Comparison of ENCODE assay signal across 12 mouse cellular contexts in the genomic region with DNA sequence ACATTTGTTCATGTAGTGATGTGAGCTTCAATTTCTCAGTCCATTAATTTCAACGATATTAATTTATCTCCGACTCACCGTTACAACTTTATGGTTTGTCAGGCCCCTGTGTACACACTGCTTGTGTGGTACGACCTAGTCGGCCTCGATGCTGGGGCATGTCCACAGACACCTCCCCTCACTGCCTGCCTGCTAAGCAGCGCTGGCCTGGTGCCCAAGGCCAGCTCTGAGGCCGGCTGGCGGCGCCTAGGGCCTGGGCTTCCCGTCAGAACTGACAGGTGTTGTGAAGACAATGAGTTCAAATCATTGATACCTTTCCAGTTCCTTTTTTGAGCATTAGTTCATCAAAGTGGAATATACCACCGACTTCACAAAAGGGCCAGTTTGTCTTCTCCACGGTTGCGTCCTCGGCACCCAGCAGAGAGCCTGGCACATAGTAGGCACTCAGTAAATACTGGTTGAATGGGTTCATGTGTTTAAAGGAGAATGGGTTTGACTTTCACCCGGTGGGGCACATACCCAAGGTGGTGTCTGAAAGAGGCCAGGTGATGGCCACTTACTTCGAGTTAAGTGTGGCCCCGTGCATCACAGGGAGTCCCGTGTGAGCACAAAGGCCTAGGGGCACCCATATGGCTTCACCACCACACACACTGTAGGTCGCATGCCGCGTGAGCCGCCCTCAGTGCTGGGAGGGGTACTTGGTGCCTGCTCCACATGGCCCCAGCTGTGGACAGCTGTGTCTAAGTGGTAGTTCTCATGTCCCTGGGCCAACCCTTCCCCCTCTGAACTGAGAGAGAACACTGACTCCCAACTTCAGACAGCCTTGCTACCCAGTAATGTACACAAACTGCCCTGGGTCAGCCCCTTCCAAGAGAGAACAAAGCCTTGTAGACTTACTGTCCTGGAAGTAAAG.
DNase-seq lines count a peak whose midpoint lies in the region; ATAC-seq and TF ChIP-seq lines count a peak whose summit lies in the region.
"Had no signal": no experiment of that assay in that cellular context is flagged by ENCODE, and none has a peak within 500 bp of the region (broad histone marks: within the 10 kb centered on the region; RNA-seq: fewer than 3 reads in every experiment).

No protein-coding gene starts in this region.

- H3K36me3 ChIP-seq in heart, embryonic 14.5 days (ENCODE audit: control insufficient read depth, insufficient read depth, low read length) = no peaks in the 10 kb centered on the region
- no peaks in the 10 kb centered on the region for H3K36me3 ChIP-seq in lung, postnatal 0 days (ENCODE audit: insufficient read depth, low read length)
- no peaks in the 10 kb centered on the region for H3K36me3 ChIP-seq in intestine, embryonic 16.5 days (ENCODE audit: control insufficient read depth, insufficient read depth, low read length)

- WGBS in heart, embryonic 14.5 days = 68% methylated on average over 23 of the region's 23 CpGs
- WGBS in lung, postnatal 0 days = 51% methylated on average over 23 of the region's 23 CpGs
- 72% methylated on average over 23 of the region's 23 CpGs for WGBS in intestine, embryonic 16.5 days

- H3K9me3 ChIP-seq in heart, embryonic 14.5 days (ENCODE audit: control insufficient read depth, low read length) = no peaks in the 10 kb centered on the region
- H3K9me3 ChIP-seq in lung, postnatal 0 days (ENCODE audit: low read length) = no peaks in the 10 kb centered on the region
- H3K9me3 ChIP-seq in intestine, embryonic 16.5 days (ENCODE audit: control insufficient read depth, low read length) = no peaks in the 10 kb centered on the region

- no peak overlapping the region for H3K27ac ChIP-seq in heart, embryonic 14.5 days (replicated peaks in 1 of 2; ENCODE audit: control insufficient read depth in 1 of 2, insufficient read depth in 1 of 2, low read depth in 2 of 2, low read length in 2 of 2)
- H3K27ac ChIP-seq in lung, postnatal 0 days (ENCODE audit: low read length) = no peak overlapping the region
- H3K27ac ChIP-seq in intestine, embryonic 16.5 days (ENCODE audit: low read length) = no peak overlapping the region

- no peaks in the 10 kb centered on the region for H3K4me1 ChIP-seq in heart, embryonic 14.5 days (ENCODE audit: control insufficient read depth in 2 of 2, insufficient read depth in 2 of 2, low read length in 2 of 2)
- H3K4me1 ChIP-seq in lung, postnatal 0 days (ENCODE audit: insufficient read depth, low read depth, low read length) = peaks cover 3% of the 10 kb centered on the region; the same call in 1 of the 2 replicates
- no peaks in the 10 kb centered on the region for H3K4me1 ChIP-seq in intestine, embryonic 16.5 days (ENCODE audit: control insufficient read depth, insufficient read depth, low read length)

- H3K9ac ChIP-seq in heart, embryonic 14.5 days (ENCODE audit: low read length) = no peak overlapping the region
- H3K9ac ChIP-seq in lung, postnatal 0 days (replicated peaks; ENCODE audit: low read depth) = no peak overlapping the region
- no peak overlapping the region for H3K9ac ChIP-seq in intestine, embryonic 16.5 days (ENCODE audit: low read depth, low read length)

- H3K4me3 ChIP-seq in heart, embryonic 14.5 days (ENCODE audit: control insufficient read depth in 1 of 2, insufficient read depth in 1 of 2, low read depth in 1 of 2, low read length in 2 of 2) = no peak overlapping the region
- no peak overlapping the region for H3K4me3 ChIP-seq in lung, postnatal 0 days (ENCODE audit: low read depth, low read length)
- H3K4me3 ChIP-seq in intestine, embryonic 16.5 days (ENCODE audit: low read length) = no peak overlapping the region
- H3K4me3 ChIP-seq: myocyte had no signal

- intact Hi-C loops in heart, postnatal 36 days (cut with DNase I) = no loop called here

- no peak for DNase-seq in heart, postnatal 36 days
- peak; percentile 29 for DNase-seq in lung, postnatal 0 days (ENCODE audit: low spot score)
- DNase-seq in lung, postnatal 14 days = no peak
- DNase-seq in adrenal gland, postnatal 36 days = peak; percentile 63 to 67
- no peak for DNase-seq in embryo, embryonic 10.5 days (ENCODE audit: low spot score)
- DNase-seq in yolk sac, embryonic 10.5 days (ENCODE audit: low spot score) = no peak
- DNase-seq: layer of hippocampus, adult 9-11 months had no signal

- no peaks in the 10 kb centered on the region for H3K27me3 ChIP-seq in heart, embryonic 14.5 days (ENCODE audit: control insufficient read depth, insufficient read depth, low read length)
- no peaks in the 10 kb centered on the region for H3K27me3 ChIP-seq in lung, postnatal 0 days (replicated peaks; ENCODE audit: insufficient read depth, low read length)
- peaks cover 5% of the 10 kb centered on the region; the same call in 1 of the 2 replicates for H3K27me3 ChIP-seq in intestine, embryonic 16.5 days (replicated peaks; ENCODE audit: control insufficient read depth, insufficient read depth, low read length)
- H3K27me3 ChIP-seq: CH12.LX had no signal

- peak; percentile 66; the same call in 1 of the 2 replicates for ATAC-seq in heart, embryonic 14.5 days (ENCODE audit: insufficient number of reproducible peaks, insufficient read depth, low FRiP score, low read depth)
- peak; percentile 72 for ATAC-seq in lung, postnatal 0 days
- ATAC-seq in intestine, embryonic 16.5 days = peak; percentile 67
- ATAC-seq: forebrain, embryonic 14.5 days had no signal

- TF ChIP-seq EP300 in lung, postnatal 0 days (IDR thresholded peaks at IDR 0.05) = no peak

- no peak overlapping the region for H3K4me2 ChIP-seq in heart, embryonic 14.5 days (ENCODE audit: low read length)
- H3K4me2 ChIP-seq in lung, postnatal 0 days (replicated peaks; ENCODE audit: low read depth, low read length) = no peak overlapping the region
- no peak overlapping the region for H3K4me2 ChIP-seq in intestine, embryonic 16.5 days (ENCODE audit: low read depth, low read length)

- TF ChIP-seq CTCF in lung, postnatal 0 days (IDR thresholded peaks at IDR 0.05) = no peak

Comparison
In these comparisons a context has a peak if more than half of its experiments do, and no peak if none do; other contexts are left out.
1. DNase-seq: peak in lung, postnatal 0 days (single experiment) and adrenal gland, postnatal 36 days (2 of 2); none in heart, postnatal 36 days (0 of 2), lung, postnatal 14 days (single experiment), embryo, embryonic 10.5 days (single experiment) and yolk sac, embryonic 10.5 days (single experiment).
2. Peak in every context shown above with its lines, with median percentiles within 50 percentile points of each other: ATAC-seq.